Mouse (Mus musculus): ENCODE data around the gene Dact1. TPM values are rescaled to one million over a fixed set of nuclear protein-coding genes. Genes with fewer than 3 reads are reported as not detected.

Dact1 gene
- polyA plus RNA-seq, 1 experiment from 2014 or later, result 8.7 TPM

- no peak overlapping the region for H3K4me2 ChIP-seq (ENCODE audit: low read depth, low read length)
- no peak for ATAC-seq (ENCODE audit: insufficient read depth, low FRiP score)
- H3K9me3 ChIP-seq (replicated peaks; ENCODE audit: control insufficient read depth, low read length), result no peaks in the 10 kb centered on the region
- H3K4me1 ChIP-seq (ENCODE audit: control insufficient read depth, insufficient read depth, low read length), result 0 out of 2 replicates have a peak, but pooled peaks cover 7% of the 10 kb centered on the region
- H3K4me3 ChIP-seq (replicated peaks; ENCODE audit: low read length), result no peak overlapping the region
- H3K36me3 ChIP-seq (ENCODE audit: control insufficient read depth, insufficient read depth, low read length), result no peaks in the 10 kb centered on the region
- WGBS, result 66% methylated on average over 3 of the region's 3 CpGs
- no peaks in the 10 kb centered on the region for H3K27me3 ChIP-seq (ENCODE audit: control insufficient read depth, insufficient read depth, low read length)
- no peak overlapping the region for H3K27ac ChIP-seq (ENCODE audit: low read length)
- no peak overlapping the region for H3K9ac ChIP-seq (ENCODE audit: low read length)
Observed at GRCm38 (mm10) chr12:71332646-71333045, 23.0 kb downstream of the Dact1 start.

GRCm38 (mm10) chr12:71333561-71333960 is 23.9 kb downstream of the Dact1 start:
- Histone ChIP-seq H3K4me2 (ENCODE audit: low read depth, low read length) (no peak overlapping the region), H3K4me1 (ENCODE audit: control insufficient read depth, insufficient read depth, low read length) (0 out of 2 replicates have a peak, but pooled peaks cover 7% of the 10 kb centered on the region), H3K36me3 (ENCODE audit: control insufficient read depth, insufficient read depth, low read length) (no peaks in the 10 kb centered on the region), H3K4me3 (replicated peaks; ENCODE audit: low read length) (no peak overlapping the region), H3K9me3 (replicated peaks; ENCODE audit: control insufficient read depth, low read length) (no peaks in the 10 kb centered on the region), H3K27ac (ENCODE audit: low read length) (no peak overlapping the region), H3K27me3 (ENCODE audit: control insufficient read depth, insufficient read depth, low read length) (no peaks in the 10 kb centered on the region), H3K9ac (ENCODE audit: low read length) (0 out of 2 replicates have a peak overlapping the region, but pooled peaks have one; percentile 7)
- ATAC-seq (ENCODE audit: insufficient read depth, low FRiP score), result no peak
- 29% methylated on average over 5 of the region's 5 CpGs for WGBS

- H3K4me3 ChIP-seq (replicated peaks; ENCODE audit: low read length), result no peak overlapping the region
Observed at GRCm38 (mm10) chr12:71337025-71337582, 27.4 kb downstream of the Dact1 start.

GRCm38 (mm10) chr12:71337896-71338463 is 28.3 kb downstream of the Dact1 start:
- no peak for ATAC-seq (ENCODE audit: insufficient read depth, low FRiP score)
- Histone ChIP-seq H3K27me3 (ENCODE audit: control insufficient read depth, insufficient read depth, low read length) (no peaks in the 10 kb centered on the region), H3K36me3 (ENCODE audit: control insufficient read depth, insufficient read depth, low read length) (no peaks in the 10 kb centered on the region), H3K4me1 (ENCODE audit: control insufficient read depth, insufficient read depth, low read length) (0 out of 2 replicates have a peak, but pooled peaks cover 7% of the 10 kb centered on the region), H3K9ac (ENCODE audit: low read length) (no peak overlapping the region), H3K27ac (ENCODE audit: low read length) (no peak overlapping the region), H3K4me2 (ENCODE audit: low read depth, low read length) (no peak overlapping the region), H3K9me3 (replicated peaks; ENCODE audit: control insufficient read depth, low read length) (no peaks in the 10 kb centered on the region), H3K4me3 (replicated peaks; ENCODE audit: low read length) (no peak overlapping the region)
- WGBS, result 35% methylated on average over 6 of the region's 6 CpGs

More at GRCm38 (mm10) chr12:71337025-71337582, 27.4 kb downstream of the Dact1 start:
- Histone ChIP-seq H3K27ac (ENCODE audit: low read length) (no peak overlapping the region), H3K9me3 (replicated peaks; ENCODE audit: control insufficient read depth, low read length) (no peaks in the 10 kb centered on the region), H3K4me1 (ENCODE audit: control insufficient read depth, insufficient read depth, low read length) (0 out of 2 replicates have a peak, but pooled peaks cover 7% of the 10 kb centered on the region), H3K27me3 (ENCODE audit: control insufficient read depth, insufficient read depth, low read length) (no peaks in the 10 kb centered on the region), H3K36me3 (ENCODE audit: control insufficient read depth, insufficient read depth, low read length) (no peaks in the 10 kb centered on the region), H3K9ac (ENCODE audit: low read length) (no peak overlapping the region), H3K4me2 (ENCODE audit: low read depth, low read length) (no peak overlapping the region)
- WGBS, result 57% methylated on average over 11 of the region's 11 CpGs
- ATAC-seq (ENCODE audit: insufficient read depth, low FRiP score), result no peak

- H3K4me2 ChIP-seq (ENCODE audit: low read depth, low read length), result no peak overlapping the region
- no peaks in the 10 kb centered on the region for H3K27me3 ChIP-seq (ENCODE audit: control insufficient read depth, insufficient read depth, low read length)
- no peaks in the 10 kb centered on the region for H3K4me1 ChIP-seq (ENCODE audit: control insufficient read depth, insufficient read depth, low read length)
- WGBS, result 67% methylated on average over 16 of the region's 16 CpGs
- H3K9ac ChIP-seq (ENCODE audit: low read length), result no peak overlapping the region
- H3K36me3 ChIP-seq (ENCODE audit: control insufficient read depth, insufficient read depth, low read length), result no peaks in the 10 kb centered on the region
- ATAC-seq (ENCODE audit: insufficient read depth, low FRiP score), result no peak
- no peak overlapping the region for H3K27ac ChIP-seq (ENCODE audit: low read length)
- no peaks in the 10 kb centered on the region for H3K9me3 ChIP-seq (replicated peaks; ENCODE audit: control insufficient read depth, low read length)
- H3K4me3 ChIP-seq (replicated peaks; ENCODE audit: low read length), result no peak overlapping the region
Observed at GRCm38 (mm10) chr12:71339142-71339848, 29.6 kb downstream of the Dact1 start.

- Histone ChIP-seq H3K36me3 (ENCODE audit: control insufficient read depth, insufficient read depth, low read length) (no peaks in the 10 kb centered on the region), H3K9ac (ENCODE audit: low read length) (0 out of 2 replicates have a peak overlapping the region, but pooled peaks have one; percentile 52), H3K9me3 (replicated peaks; ENCODE audit: control insufficient read depth, low read length) (no peaks in the 10 kb centered on the region), H3K27me3 (ENCODE audit: control insufficient read depth, insufficient read depth, low read length) (no peaks in the 10 kb centered on the region), H3K4me1 (ENCODE audit: control insufficient read depth, insufficient read depth, low read length) (peaks cover 6% of the 10 kb centered on the region), H3K4me3 (replicated peaks; ENCODE audit: low read length) (no peak overlapping the region), H3K4me2 (ENCODE audit: low read depth, low read length) (peak overlapping the region; percentile 27; the same call in 1 of the 2 replicates), H3K27ac (ENCODE audit: low read length) (no peak overlapping the region)
- WGBS, result 41% methylated on average over 13 of the region's 13 CpGs
- ATAC-seq (ENCODE audit: insufficient read depth, low FRiP score), result no peak
Observed at GRCm38 (mm10) chr12:71342397-71342796, 32.7 kb downstream of the Dact1 start.

- H3K9ac ChIP-seq (ENCODE audit: low read length), result no peak overlapping the region
- H3K36me3 ChIP-seq (ENCODE audit: control insufficient read depth, insufficient read depth, low read length), result no peaks in the 10 kb centered on the region
- ATAC-seq (ENCODE audit: insufficient read depth, low FRiP score), result no peak
- H3K27ac ChIP-seq (ENCODE audit: low read length), result peak overlapping the region; percentile 20
- H3K4me3 ChIP-seq (replicated peaks; ENCODE audit: low read length), result no peak overlapping the region
- no peaks in the 10 kb centered on the region for H3K9me3 ChIP-seq (replicated peaks; ENCODE audit: control insufficient read depth, low read length)
- H3K4me1 ChIP-seq (ENCODE audit: control insufficient read depth, insufficient read depth, low read length), result peaks cover 6% of the 10 kb centered on the region
- H3K27me3 ChIP-seq (ENCODE audit: control insufficient read depth, insufficient read depth, low read length), result no peaks in the 10 kb centered on the region
- H3K4me2 ChIP-seq (ENCODE audit: low read depth, low read length), result no peak overlapping the region
- WGBS, result 45% methylated on average over 7 of the region's 7 CpGs
Observed at GRCm38 (mm10) chr12:71345471-71345870, 35.8 kb downstream of the Dact1 start.

- no peak for ATAC-seq (ENCODE audit: insufficient read depth, low FRiP score)
- WGBS, result 24% methylated on average over 5 of the region's 5 CpGs
Observed at GRCm38 (mm10) chr12:71346071-71346470, 36.4 kb downstream of the Dact1 start.

GRCm38 (mm10) chr12:71348401-71348896 is 38.8 kb downstream of the Dact1 start:
- 72% methylated on average over 8 of the region's 8 CpGs for WGBS
- H3K9ac ChIP-seq (ENCODE audit: low read length), result no peak overlapping the region
- H3K27ac ChIP-seq (ENCODE audit: low read length), result no peak overlapping the region
- H3K4me1 ChIP-seq (ENCODE audit: control insufficient read depth, insufficient read depth, low read length), result peaks cover 6% of the 10 kb centered on the region
- no peak overlapping the region for H3K4me2 ChIP-seq (ENCODE audit: low read depth, low read length)
- no peak for ATAC-seq (ENCODE audit: insufficient read depth, low FRiP score)
- no peaks in the 10 kb centered on the region for H3K27me3 ChIP-seq (ENCODE audit: control insufficient read depth, insufficient read depth, low read length)
- H3K36me3 ChIP-seq (ENCODE audit: control insufficient read depth, insufficient read depth, low read length), result no peaks in the 10 kb centered on the region
- H3K4me3 ChIP-seq (replicated peaks; ENCODE audit: low read length), result no peak overlapping the region
- H3K9me3 ChIP-seq (replicated peaks; ENCODE audit: control insufficient read depth, low read length), result no peaks in the 10 kb centered on the region

More at GRCm38 (mm10) chr12:71346071-71346470, 36.4 kb downstream of the Dact1 start:
- Histone ChIP-seq H3K9me3 (replicated peaks; ENCODE audit: control insufficient read depth, low read length) (no peaks in the 10 kb centered on the region), H3K27me3 (ENCODE audit: control insufficient read depth, insufficient read depth, low read length) (no peaks in the 10 kb centered on the region), H3K4me1 (ENCODE audit: control insufficient read depth, insufficient read depth, low read length) (peaks cover 6% of the 10 kb centered on the region), H3K4me2 (ENCODE audit: low read depth, low read length) (peak overlapping the region; percentile 26), H3K36me3 (ENCODE audit: control insufficient read depth, insufficient read depth, low read length) (no peaks in the 10 kb centered on the region), H3K27ac (ENCODE audit: low read length) (peak overlapping the region; percentile 20), H3K9ac (ENCODE audit: low read length) (no peak overlapping the region), H3K4me3 (replicated peaks; ENCODE audit: low read length) (no peak overlapping the region)

All from stomach, embryonic 16.5 days (tissue).